Mouse (Mus musculus): ENCODE measurements around the gene St6gal1.

- no peak for TF ChIP-seq CTCF (IDR thresholded peaks at IDR 0.05; ENCODE audit: borderline replicate concordance, insufficient read depth, low read depth, low read length)
- TF ChIP-seq POLR2A (IDR thresholded peaks at IDR 0.05; ENCODE audit: borderline replicate concordance, insufficient read depth, low read length), result no peak
These were observed 33.9 kb downstream of the St6gal1 start for GRCm38 (mm10) chr16:23258429-23258822.
